Mouse (Mus musculus): Measurements from ENCODE around the gene Hist2h2ab.
"Not testable (repeated sequence)": the region's sequence is repeated elsewhere in the genome, so short reads cannot be mapped to it uniquely, and the experiment has no call there.

Hist2h2ab gene

DNA sequence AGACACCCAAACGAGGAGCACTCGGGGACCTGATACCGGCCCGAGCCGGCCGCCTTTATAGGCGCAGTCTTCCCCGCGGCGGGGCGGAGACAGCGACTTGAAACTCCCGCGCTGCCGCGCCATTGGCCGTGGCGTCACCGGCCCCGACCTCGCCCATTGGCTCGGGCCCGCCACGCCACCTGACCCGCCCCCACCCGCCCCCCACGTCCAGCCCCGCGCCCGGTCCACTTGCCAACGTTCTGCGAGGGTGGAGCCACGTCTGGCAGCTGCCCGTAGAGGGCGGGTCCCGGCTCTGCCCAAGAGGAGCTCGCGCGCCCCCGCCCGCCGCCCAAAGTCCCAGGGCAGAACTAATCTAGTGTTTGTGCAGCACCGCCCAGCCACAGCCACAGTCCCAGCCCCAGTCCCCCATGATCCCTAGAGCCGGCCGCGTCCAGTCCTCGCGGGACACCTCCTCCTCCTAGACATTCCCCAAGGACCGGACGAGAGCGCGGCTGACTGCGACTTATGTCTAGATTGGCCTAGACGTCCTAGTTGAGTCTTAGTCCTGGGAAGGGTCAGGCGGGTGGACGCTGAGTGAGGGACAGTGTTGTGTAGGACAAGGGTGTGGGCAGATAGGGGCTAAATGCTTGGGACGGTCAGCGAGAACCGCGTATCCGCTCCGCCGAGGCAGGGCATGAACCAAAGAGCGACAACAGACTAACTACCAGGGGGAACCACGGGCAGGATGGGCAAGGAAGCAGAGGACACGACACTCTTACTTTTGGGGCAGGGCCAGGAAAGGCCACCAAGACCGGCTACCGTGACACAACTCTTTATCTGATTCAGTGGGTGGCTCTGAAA lies 19.5 kb downstream of the Hist2h2ab start, which contains the start of gene Hist2h3c2:
Gene Hist2h3c2, minus strand, starts transcription at position 174 of the 840 bp plus-strand sequence.
- DNase-seq: not testable (repeated sequence)

DNA sequence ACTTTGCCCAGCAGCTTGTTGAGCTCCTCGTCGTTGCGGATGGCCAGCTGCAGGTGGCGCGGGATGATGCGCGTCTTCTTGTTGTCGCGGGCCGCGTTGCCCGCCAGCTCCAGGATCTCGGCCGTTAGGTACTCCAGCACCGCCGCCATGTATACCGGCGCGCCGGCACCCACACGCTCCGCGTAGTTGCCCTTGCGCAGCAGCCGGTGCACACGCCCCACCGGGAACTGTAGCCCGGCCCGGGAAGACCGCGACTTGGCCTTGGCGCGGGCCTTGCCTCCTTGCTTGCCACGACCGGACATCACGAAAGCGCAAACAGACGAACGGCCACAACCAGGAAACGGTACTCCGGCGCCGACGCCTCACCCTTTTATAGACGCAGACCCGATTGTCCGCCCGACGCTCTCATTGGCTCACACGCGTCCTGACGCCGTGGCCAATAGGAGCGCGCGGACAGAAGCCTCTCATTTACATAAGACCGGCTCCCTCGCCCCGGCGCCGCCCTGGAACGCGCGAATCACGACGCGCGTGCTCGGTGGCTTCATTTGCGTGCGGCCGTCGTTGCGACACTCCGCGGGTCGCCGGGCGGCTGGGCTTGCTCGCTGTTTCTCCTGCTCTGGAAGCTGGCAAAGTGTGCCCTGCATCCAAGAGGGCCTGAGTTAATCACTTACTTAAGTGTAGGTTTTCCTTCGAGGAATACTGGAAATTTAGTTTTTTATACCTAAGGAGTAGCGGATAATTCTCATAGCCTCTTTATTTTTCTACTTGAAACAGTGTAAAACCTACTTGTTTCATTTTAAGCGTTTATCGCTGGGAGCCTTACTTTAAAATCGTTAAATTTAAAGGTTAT lies 20.5 kb downstream of the Hist2h2ab start, which contains the start of gene Hist2h2aa2:
Gene Hist2h2aa2, minus strand, starts transcription at position 328 of the 850 bp plus-strand sequence.
- peak; percentile 96 for DNase-seq

DNA sequence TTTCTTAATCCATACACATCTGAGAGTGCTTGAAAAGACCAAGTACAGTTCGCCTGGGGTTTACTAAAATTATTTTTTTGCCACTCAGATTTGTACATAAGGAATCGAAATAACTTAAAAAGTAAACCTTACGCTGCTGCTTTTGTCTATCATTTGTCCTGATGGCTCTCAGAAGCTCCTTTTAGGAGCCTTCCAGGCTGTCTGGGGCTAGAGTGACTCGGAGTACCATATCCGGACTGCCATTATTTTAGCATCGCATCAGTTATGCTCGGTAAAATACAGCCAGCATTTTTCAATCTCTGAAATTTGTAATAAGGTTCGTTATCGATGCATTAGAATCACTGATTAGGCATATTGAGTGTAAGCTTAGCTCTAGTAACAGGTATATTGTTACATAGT lies 21.1 kb downstream of the Hist2h2ab start:
- DNase-seq: no peak

DNA sequence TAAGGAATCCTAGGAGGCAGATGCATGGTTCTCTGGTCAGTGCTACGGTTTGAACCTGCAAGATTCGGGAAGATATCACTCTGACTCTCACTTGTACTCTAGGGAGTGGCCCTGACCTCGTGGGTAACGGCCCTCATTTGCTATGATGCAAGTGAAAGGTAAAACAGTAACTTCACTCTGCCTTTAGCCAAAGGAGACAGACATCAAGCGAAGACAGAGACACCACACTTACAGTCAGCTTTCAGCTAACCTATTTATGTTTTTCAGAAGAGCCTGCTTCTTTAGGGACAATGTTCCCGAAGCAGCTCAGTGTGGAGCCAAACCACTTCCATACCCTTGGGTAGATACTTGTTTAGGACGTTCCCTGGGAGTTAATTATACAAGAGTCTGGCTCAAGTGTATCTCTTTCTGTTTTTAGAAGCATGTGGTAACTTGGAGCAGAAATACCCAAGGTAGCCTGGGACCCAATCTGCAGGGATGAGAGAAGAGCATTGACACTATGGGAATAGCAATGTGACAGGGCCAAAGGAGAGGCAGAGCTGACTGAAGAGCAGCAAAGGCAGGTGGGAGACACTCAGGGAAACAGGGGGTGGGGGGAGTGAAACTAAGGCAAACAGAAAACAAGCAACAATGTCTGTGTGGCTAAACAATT lies 24.4 kb downstream of the Hist2h2ab start:
- DNase-seq: no peak

DNA sequence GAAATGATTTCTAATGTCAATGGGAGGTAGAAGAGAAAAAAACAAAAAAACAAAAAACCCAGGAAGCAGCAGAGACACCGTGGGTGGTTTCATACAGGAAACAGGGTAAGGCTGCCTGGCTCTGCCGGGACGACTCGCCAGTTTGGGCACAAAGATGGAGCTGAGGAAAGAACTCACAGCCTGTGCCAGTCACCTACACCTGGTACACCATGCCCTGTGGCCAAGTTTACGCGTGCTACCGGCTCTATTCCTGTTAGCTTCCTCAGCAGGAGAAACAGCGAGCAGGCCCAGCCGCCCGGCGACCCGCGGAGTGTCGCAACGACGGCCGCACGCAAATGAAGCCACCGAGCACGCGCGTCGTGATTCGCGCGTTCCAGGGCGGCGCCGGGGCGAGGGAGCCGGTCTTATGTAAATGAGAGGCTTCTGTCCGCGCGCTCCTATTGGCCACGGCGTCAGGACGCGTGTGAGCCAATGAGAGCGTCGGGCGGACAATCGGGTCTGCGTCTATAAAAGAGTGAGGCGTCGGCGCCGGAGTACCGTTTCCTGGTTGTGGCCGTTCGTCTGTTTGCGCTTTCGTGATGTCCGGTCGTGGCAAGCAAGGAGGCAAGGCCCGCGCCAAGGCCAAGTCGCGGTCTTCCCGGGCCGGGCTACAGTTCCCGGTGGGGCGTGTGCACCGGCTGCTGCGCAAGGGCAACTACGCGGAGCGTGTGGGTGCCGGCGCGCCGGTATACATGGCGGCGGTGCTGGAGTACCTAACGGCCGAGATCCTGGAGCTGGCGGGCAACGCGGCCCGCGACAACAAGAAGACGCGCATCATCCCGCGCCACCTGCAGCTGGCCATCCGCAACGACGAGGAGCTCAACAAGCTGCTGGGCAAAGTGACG lies 25.6 kb downstream of the Hist2h2ab start, which contains the start of gene Hist2h2aa1:
Gene Hist2h2aa1, plus strand, starts transcription at position 495 of the 884 bp plus-strand sequence.
- DNase-seq: peak; percentile 81

DNA sequence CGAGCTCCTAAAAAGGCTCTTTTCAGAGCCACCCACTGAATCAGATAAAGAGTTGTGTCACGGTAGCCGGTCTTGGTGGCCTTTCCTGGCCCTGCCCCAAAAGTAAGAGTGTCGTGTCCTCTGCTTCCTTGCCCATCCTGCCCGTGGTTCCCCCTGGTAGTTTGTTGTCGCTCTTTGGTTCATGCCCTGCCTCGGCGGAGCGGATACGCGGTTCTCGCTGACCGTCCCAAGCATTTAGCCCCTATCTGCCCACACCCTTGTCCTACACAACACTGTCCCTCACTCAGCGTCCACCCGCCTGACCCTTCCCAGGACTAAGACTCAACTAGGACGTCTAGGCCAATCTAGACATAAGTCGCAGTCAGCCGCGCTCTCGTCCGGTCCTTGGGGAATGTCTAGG lies 26.4 kb downstream of the Hist2h2ab start:
- not testable (repeated sequence) for DNase-seq

DNA sequence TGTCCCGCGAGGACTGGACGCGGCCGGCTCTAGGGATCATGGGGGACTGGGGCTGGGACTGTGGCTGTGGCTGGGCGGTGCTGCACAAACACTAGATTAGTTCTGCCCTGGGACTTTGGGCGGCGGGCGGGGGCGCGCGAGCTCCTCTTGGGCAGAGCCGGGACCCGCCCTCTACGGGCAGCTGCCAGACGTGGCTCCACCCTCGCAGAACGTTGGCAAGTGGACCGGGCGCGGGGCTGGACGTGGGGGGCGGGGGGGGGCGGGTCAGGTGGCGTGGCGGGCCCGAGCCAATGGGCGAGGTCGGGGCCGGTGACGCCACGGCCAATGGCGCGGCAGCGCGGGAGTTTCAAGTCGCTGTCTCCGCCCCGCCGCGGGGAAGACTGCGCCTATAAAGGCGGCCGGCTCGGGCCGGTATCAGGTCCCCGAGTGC lies 26.8 kb downstream of the Hist2h2ab start, which contains the start of gene Hist2h3c1:
Gene Hist2h3c1, plus strand, starts transcription at position 259 of the 430 bp plus-strand sequence.
- DNase-seq: not testable (repeated sequence)

DNA sequence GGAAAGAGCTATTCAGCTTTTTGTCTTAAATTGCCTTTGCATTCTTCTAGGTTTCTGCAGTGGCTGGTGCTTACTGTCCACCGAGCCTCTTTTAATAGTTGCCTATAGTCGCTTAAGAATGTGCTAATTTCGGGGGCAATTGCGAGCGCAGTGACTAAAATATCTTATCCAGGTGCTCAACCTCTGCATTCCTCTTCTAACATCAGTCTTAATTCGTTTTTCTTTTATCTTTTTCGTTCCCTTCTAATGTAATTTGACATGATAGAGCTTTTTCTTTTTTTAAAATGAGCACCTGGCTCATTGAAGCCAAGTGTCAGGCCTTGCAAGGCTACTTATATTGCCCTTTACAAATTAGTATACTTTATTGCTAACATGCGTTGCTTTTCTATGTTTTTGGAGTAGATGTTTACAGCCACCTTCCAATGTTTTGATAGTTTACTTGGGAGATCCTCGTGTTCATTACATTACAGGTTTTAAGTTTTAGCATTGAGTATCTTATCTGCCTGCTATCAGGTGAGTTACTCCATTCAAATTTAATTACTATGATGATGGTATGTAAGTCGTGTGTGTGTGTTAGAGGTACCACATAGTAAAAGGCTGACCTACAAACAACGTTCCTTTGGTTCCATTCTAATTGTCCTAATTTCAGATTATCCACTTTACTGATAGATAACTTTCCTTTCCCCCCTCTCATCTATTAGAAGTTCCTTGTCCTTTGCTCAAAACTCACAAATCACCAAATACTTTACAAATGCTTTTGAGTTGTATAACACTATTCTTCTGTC lies 27.9 kb downstream of the Hist2h2ab start:
- DNase-seq: no peak

DNA sequence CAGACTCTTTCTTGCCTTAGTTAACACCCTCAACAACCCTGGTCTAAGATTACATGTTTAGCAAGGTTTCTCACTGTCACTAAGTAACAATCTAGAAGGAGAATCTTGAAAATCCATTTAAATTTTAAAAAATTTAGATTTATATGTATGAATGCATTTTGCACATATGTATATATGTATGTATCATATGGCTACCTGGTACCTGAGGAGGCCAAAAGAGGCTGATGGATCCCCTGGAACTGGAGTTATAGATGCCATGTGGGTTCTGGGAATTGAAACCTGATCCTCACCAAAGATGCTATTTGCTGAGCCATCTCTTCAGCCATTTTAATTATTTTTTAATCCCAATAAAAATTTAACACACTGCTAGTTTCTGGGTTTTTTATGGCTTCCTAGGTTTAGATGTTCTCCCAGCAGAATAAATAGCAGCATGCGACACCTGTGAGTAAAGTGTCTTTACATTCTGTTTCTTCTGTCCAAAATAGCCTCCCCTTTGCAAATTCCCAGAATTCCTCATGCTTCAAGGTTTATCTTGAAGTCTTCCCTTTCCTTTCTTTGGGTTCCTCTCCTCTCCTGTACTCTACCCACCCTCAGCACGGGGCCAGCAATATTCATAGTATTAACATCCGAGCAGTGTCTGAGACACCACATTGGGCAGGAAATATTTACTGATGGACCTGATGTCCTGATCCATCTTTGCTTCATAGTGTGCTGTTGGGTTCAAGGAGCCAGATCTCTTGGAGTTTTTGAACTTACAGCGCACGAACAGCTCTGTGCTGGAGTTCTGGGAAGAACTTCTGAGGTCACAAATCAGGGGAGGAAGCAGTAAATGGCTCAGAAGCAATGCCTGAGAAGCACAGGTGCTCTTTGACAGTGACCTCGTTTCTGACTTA lies 28.7 kb downstream of the Hist2h2ab start:
- DNase-seq: no peak

DNA sequence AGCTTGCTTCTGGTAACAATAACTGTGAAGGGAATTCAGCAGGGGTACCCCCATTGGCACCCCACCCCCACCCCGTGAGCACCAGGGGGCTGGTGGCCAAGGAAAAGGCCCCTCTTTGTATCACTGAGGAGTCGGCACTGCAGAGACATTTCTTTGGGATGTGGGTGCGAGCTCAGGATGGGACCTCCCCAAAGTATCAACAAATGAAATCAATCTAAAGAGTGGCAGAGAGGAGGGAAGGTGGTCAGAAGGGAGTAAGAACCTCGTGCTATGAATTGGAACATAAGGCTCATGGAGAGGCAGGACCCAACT lies 29.3 kb downstream of the Hist2h2ab start:
- DNase-seq: no peak

DNA sequence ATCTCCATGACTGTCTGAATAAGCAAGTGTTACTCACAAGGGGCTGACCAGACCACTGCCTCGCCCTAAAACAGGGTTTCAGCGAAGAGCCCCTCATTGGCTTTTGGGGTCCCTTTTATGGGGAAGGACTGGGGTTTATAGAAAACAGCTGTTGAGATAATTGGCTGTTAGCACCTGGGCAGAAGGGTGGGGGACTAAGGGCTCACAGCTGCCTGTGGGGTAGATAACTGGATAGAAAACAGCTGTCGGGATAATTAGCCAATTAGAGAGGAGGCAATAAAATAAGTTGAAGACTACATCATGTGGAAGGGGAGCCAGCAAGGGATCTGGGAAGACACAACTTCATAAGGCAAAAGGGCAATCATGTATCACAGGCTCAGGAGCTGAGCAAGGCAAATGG lies 31.2 kb downstream of the Hist2h2ab start:
- DNase-seq: no peak

DNA sequence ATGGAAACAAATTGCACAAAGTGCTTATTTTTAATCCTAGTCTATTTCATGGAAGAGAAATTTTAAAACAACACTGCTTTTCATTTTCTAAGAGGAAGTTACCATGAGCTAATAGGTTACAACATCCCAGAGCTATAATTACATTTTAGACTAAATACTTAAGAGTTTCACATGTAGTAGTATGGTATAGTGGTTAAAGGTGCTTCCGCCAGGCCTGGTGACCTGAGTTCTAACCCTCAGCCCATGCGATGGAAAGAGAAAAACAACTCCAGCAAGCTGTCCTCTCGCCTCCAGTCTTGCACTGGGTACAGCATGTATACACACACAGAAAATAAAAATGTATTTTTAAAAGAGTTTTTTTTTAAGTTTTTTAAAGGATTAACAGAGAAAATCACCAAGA lies 32.1 kb downstream of the Hist2h2ab start:
- DNase-seq: no peak

DNA sequence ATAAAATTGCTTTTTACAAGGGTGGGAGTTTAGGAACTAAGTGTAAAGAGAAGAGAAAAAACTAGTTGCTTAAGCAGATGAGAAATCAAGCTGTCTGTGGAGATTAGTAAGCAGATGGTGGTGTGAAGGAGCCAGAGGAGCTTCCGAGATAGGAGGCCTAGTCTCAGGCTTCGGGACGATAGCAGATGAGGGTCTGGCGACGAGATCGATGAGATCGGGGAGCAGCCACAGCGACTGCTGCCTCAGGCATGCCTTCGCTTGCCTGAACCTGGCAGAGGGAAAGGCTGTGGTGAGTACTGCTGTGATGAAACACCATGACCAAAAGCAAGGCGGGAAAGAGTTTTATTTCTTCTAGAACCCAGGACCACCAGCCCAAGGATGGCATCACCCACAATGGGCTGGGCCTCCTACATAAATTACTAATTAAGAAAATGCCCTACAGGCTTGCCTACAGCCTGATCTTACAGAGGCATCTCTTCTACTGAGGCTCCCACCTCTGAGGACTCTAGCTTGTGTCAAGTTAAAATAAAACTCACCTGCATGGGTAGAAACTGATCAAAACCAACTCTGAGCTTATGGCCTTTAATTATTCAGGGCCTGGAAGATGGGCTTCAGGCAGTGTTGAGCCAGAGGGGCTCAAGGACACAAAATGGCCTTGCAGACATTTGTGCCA lies 35.2 kb downstream of the Hist2h2ab start:
- DNase-seq: no peak

DNA sequence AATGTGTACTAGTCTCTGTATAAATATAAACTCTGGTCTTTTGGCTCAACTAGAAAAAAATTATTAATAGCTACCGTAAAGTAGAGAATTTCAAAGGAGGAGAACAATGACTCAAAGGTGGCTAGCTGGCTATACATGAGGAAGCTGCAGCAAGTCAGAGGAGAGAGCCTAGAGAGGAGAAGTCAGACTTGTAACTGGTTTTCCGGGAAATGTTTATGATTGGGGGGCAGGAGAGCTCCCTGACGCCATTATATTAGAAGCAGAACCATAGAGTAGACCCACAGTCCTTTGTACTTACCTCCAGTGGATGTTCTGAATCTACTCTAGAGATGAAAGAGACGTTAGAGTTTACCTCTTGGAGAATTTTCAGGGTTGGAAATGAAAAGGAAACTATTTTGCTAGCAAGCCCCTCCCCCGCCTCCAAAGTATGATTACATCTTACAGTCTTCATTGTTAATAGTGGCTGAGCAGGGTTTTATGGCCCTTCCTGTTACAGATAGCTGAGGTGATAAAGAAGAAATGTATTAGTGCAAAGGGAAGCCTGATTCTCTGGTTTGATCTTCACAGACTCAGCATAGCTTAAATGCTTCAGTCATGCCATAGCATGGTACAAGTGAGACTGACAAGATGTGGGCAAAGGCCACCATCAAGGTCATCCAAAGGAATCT lies 36.4 kb downstream of the Hist2h2ab start:
- DNase-seq: no peak

DNA sequence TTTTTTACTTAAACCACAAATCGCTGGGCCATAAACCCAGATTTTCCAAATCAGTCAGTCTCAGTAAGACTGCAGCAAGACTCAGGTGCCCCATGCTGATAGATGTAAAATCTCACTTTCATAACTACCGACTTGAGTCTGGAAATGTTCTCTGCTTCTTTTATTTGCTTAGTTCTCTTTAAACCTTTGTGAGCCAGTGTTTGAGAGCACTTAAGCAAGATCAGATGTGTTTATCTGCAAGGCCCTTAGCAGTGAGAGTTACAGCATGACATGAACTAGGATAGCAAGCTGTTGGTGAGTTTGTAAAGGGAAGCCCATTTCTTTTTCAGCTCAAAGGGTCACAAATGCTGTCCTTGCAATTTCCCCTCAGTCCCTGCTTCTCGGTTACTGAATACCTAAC lies 37.5 kb downstream of the Hist2h2ab start:
- no peak for DNase-seq

DNA sequence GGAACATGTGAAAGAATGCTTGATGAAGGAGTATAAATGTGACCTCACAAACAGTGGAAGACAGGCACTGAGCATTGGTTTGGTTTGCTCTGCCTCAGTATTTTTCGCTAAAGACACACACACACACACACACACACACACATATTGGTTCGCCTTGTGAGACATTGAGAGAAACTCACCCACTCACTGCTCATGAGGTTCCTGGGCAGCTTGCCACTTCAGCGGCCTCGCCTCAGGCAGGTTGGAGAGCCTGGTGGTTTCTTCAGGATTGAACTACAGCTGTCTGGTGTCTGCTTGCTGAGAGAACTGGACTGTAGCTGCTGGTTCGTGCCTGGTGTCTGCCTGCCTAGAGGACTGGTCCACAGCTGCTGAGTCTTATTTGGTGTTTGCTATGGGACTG lies 40.6 kb downstream of the Hist2h2ab start:
- no peak for DNase-seq

DNA sequence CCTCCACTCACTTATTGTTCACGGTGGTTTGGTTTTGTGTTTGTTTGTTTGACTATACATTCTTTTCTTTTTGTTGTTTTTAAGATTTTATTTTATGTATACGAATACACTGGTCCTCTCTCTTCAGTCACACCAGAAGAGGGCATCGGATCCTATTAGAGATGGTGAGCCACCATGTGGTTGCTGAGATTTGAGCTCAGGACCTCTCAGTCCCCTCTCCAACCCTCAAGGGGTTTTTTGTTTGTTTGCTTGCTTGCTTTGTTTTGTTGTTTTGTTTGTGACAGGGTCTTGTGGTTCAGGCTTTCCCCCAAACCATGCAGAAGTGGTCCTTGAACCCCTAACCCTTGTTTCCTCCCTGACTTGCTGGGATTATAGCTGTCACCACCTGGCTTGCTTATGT lies 42.0 kb downstream of the Hist2h2ab start:
- no peak for DNase-seq

DNA sequence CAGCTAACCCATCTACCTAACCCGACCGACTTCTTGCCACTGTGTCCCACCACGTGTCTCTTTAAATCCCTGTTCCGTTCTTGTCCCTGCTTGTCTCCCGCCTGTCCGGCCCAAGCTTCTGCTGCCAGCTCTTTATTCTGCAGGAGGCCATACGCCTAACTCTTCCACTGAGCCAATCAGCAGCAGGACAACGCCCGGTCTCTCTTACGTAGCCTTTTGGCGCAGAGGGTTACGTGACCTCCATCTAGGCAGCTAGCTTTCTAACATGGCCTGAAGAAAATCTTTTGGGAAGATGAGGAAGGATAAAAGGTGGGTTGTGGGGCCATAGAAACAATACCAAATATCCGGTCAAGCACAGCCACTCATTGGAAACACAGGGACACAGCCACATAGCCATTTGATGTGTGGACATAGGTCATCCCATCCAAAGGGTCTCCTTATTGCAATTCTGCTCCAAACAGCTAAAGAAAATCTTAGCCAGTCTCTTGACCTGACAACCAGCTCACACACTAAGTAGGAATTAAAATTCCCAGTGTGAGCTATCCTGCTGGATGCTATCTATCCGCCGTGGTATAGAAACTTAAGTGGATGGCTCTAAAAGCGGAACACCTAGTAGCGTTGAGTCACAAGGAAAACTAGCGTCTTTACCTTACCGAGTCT lies 42.7 kb downstream of the Hist2h2ab start:
- peak; percentile 85 for DNase-seq
